Mouse (Mus musculus): ENCODE measurements around the gene Adra2b. TPM values are rescaled to one million over a fixed set of nuclear protein-coding genes. Genes with fewer than 3 reads are reported as not detected.

The Adra2b gene
- polyA plus RNA-seq, 1 experiment from 2014 or later = 16.7 TPM

DNA sequence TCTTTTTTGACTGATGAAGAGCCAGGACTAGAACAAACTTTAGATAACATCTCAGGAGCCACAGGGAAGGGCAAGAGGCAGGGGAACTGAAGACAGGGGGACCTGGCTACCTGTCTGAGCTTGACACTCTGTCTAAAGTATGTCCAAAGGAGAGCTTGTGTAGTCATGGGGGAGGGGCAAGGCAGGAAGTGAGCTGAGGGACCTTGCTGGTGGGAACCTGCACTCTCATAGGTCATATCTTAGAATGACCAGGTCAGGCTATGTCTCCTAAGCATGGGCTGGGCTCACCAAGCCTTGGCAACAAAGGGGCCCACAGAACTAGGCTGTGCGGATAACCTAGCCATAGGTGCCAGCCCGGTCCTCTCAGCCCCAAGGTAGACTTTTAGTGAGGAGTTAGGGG is 9.1 kb downstream of the Adra2b start:
- 73% methylated on average over 2 of the region's 2 CpGs for WGBS (ENCODE audit: insufficient replicate concordance)
- H3K4me2 ChIP-seq (ENCODE audit: low read depth, low read length) = peak overlapping the region; percentile 80
- no peaks in the 10 kb centered on the region for H3K27me3 ChIP-seq (ENCODE audit: control insufficient read depth, insufficient read depth, low read depth, low read length)
- H3K36me3 ChIP-seq (ENCODE audit: control insufficient read depth, insufficient read depth) = no peaks in the 10 kb centered on the region
- no peak overlapping the region for H3K4me3 ChIP-seq (ENCODE audit: low read depth, low read length)
- H3K4me1 ChIP-seq (ENCODE audit: control insufficient read depth, low read depth, low read length) = peaks cover 98% of the 10 kb centered on the region
- no peak for ATAC-seq (ENCODE audit: low read depth)
- no peaks in the 10 kb centered on the region for H3K9me3 ChIP-seq (replicated peaks; ENCODE audit: control insufficient read depth, low read length)
- H3K9ac ChIP-seq (ENCODE audit: low read depth, low read length) = peak overlapping the region; percentile 62
- peak overlapping the region; percentile 87 for H3K27ac ChIP-seq (ENCODE audit: low read length)

DNA sequence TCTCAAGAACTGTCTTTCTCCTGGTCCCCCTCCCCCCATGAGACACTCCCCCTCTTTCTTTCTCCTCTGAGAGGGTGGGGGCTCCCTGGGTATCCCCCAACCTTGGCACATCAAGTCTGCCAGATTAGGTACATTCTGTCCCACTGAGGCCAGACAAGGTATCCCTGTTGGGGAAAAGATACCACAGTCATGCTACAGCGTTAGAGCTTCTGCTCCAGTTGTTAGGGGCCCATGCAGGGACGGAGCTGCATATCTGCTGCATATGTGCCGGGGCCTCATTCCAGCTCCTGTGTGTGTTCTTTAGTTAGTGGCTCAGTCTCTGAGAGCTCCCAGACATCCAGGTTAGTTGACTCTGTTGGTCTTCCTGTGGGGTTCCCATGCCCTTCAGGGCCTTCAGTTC is 11.1 kb downstream of the Adra2b start:
- peak overlapping the region; percentile 63 for H3K4me2 ChIP-seq (ENCODE audit: low read depth, low read length)

DNA sequence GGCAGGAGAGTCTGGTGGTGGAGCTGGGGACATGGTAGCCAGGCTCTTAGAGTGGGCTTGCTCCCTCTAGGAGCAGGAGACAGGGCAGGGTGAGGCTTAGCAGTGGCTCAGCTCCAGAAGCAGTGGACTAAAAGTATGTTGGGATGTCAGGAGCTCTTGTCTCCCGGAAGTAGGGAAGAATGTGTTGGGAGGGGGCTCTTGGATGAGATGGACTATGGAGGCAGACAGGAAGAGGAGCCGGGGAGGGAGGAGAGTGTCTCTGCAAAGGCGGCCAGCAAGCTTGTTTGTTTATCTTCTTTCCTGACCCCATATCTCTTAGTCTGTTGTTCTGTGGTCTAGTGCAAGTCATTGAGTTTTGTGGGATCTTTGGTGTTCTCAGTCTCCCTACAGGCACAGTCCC is 12.1 kb downstream of the Adra2b start:
- Histone ChIP-seq H3K27me3 (ENCODE audit: control insufficient read depth, insufficient read depth, low read depth, low read length) (no peaks in the 10 kb centered on the region), H3K27ac (ENCODE audit: low read length) (peak overlapping the region; percentile 87), H3K9ac (ENCODE audit: low read depth, low read length) (peak overlapping the region; percentile 64), H3K4me2 (ENCODE audit: low read depth, low read length) (peak overlapping the region; percentile 63), H3K36me3 (ENCODE audit: control insufficient read depth, insufficient read depth) (no peaks in the 10 kb centered on the region), H3K9me3 (replicated peaks; ENCODE audit: control insufficient read depth, low read length) (no peaks in the 10 kb centered on the region), H3K4me3 (ENCODE audit: low read depth, low read length) (peak overlapping the region; percentile 44), H3K4me1 (ENCODE audit: control insufficient read depth, low read depth, low read length) (peaks cover 87% of the 10 kb centered on the region)
- 32% methylated on average over 3 of the region's 3 CpGs for WGBS (ENCODE audit: insufficient replicate concordance)
- no peak for ATAC-seq (ENCODE audit: low read depth)

More for the DNA sequence above, 11.1 kb downstream of the Adra2b start:
- peak overlapping the region; percentile 87 for H3K27ac ChIP-seq (ENCODE audit: low read length)
- H3K9me3 ChIP-seq (replicated peaks; ENCODE audit: control insufficient read depth, low read length) = no peaks in the 10 kb centered on the region
- peak; percentile 14 for ATAC-seq (ENCODE audit: low read depth)
- H3K4me3 ChIP-seq (ENCODE audit: low read depth, low read length) = peak overlapping the region; percentile 44
- WGBS (ENCODE audit: insufficient replicate concordance) = 24% methylated on average over 3 of the region's 3 CpGs
- H3K27me3 ChIP-seq (ENCODE audit: control insufficient read depth, insufficient read depth, low read depth, low read length) = no peaks in the 10 kb centered on the region
- H3K4me1 ChIP-seq (ENCODE audit: control insufficient read depth, low read depth, low read length) = peaks cover 93% of the 10 kb centered on the region
- peak overlapping the region; percentile 64 for H3K9ac ChIP-seq (ENCODE audit: low read depth, low read length)
- no peaks in the 10 kb centered on the region for H3K36me3 ChIP-seq (ENCODE audit: control insufficient read depth, insufficient read depth)

DNA sequence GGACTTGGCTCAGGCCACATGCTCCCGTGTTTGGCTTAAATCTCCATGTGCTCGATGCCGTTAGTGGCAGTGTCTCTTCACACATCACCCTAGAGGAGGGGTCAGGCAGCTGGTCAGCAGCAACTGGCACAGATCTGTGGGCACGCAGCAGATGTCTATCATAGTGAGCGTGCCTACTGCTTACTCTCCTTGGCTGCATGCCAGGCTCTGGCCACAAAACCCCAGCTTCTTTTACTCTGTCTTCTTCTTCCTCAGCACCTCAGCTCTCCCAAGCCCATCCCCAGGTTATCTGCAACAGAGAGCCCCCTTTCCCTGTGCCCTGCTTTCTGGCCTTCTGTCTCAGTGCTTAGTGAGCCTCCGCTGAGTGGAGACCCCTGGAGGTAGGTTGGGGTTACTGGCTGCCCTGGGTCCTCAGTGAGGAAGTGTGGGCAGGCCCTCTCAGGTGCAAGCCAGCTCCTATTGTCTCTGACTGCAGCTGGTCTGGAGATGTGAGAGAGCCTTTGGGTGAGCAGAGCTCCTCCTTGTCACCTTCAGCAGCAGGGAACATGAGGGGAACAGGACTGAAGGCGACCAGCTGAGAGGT is 12.8 kb downstream of the Adra2b start:
- Histone ChIP-seq H3K9ac (ENCODE audit: low read depth, low read length) (peak overlapping the region; percentile 53), H3K4me1 (ENCODE audit: control insufficient read depth, low read depth, low read length) (peaks cover 80% of the 10 kb centered on the region), H3K4me3 (ENCODE audit: low read depth, low read length) (peak overlapping the region; percentile 44)

DNA sequence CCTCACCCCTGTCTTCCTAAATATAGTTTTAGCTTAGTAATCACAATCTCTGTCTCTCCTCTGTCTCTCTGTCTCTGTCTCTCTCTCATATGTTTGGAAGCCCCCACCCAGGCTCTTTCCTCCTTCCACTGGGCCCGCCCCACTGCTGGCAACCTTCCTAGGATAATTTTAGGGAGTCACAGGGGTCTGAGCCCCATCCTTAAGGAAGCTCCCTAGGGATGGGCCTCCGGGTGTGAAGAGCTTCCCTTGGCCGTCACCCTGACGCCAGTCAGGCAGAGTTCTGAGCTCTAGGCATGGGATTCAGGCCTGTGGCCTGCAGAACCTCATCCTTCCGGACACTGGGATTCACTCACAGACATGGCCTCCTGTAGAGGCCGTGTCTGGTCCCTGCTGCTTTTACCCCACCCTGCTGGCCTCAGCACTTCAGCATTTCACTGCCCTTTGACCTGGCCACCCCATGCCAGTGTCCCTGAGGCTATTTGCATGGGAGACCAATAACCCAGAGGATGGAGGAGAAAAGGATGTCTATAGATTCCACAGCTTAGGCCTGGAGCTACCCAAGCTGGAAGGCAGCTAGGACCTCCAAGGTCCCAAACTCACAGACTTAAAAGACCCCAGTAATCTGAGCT is 13.5 kb downstream of the Adra2b start:
- Histone ChIP-seq H3K4me3 (ENCODE audit: low read depth, low read length) (no peak overlapping the region), H3K4me1 (ENCODE audit: control insufficient read depth, low read depth, low read length) (peaks cover 73% of the 10 kb centered on the region), H3K9me3 (replicated peaks; ENCODE audit: control insufficient read depth, low read length) (no peaks in the 10 kb centered on the region), H3K27ac (ENCODE audit: low read length) (no peak overlapping the region; the same call in 1 of the 2 replicates), H3K4me2 (ENCODE audit: low read depth, low read length) (peak overlapping the region; percentile 63), H3K27me3 (ENCODE audit: control insufficient read depth, insufficient read depth, low read depth, low read length) (no peaks in the 10 kb centered on the region), H3K9ac (ENCODE audit: low read depth, low read length) (peak overlapping the region; percentile 9), H3K36me3 (ENCODE audit: control insufficient read depth, insufficient read depth) (no peaks in the 10 kb centered on the region)
- ATAC-seq (ENCODE audit: low read depth) = no peak
- WGBS (ENCODE audit: insufficient replicate concordance) = 72% methylated on average over 6 of the region's 6 CpGs

More for the DNA sequence above, 12.8 kb downstream of the Adra2b start:
- no peaks in the 10 kb centered on the region for H3K9me3 ChIP-seq (replicated peaks; ENCODE audit: control insufficient read depth, low read length)
- peak overlapping the region; percentile 87 for H3K27ac ChIP-seq (ENCODE audit: low read length)
- peak overlapping the region; percentile 63 for H3K4me2 ChIP-seq (ENCODE audit: low read depth, low read length)
- no peaks in the 10 kb centered on the region for H3K27me3 ChIP-seq (ENCODE audit: control insufficient read depth, insufficient read depth, low read depth, low read length)
- no peaks in the 10 kb centered on the region for H3K36me3 ChIP-seq (ENCODE audit: control insufficient read depth, insufficient read depth)
- 35% methylated on average over 7 of the region's 7 CpGs for WGBS (ENCODE audit: insufficient replicate concordance)
- no peak for ATAC-seq (ENCODE audit: low read depth)

DNA sequence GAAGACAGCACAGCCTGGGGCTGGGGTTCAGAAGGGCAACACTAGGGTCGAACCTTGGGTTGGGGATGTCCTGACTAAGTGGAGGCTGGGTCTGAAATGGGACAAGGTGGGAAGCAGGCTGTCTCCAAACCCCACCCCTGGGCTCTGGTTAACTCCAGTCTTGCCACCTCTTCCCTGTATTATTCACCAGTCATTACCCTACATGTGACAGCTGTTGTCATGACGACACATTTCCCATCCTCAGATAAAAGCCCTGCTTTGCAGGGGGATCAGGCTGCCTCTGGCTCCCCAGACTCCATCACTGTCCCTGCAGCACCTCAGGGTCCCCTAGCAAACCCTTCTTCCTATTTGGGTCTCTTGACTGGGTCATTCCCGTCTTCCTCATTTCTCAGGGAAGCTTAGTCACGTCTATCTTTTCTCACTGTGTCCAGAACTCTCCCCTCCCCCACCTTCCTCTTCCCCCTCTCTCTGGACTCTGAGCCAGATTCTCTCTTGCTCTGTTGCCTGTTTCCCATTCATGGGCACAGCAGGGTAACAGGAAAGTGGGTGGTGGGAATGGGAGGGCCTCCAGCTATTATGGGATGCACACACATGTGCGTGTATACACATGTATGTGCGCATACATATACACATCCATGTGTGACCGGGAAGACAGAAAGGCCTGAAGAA is 15.1 kb downstream of the Adra2b start:
- no peak overlapping the region for H3K9ac ChIP-seq (ENCODE audit: low read depth, low read length)
- no peak for ATAC-seq (ENCODE audit: low read depth)
- H3K27ac ChIP-seq (ENCODE audit: low read length) = 0 out of 2 replicates have a peak overlapping the region, but pooled peaks have one; percentile 0
- no peak overlapping the region for H3K4me2 ChIP-seq (ENCODE audit: low read depth, low read length)
- no peak overlapping the region for H3K4me3 ChIP-seq (ENCODE audit: low read depth, low read length)
- WGBS (ENCODE audit: insufficient replicate concordance) = 62% methylated on average over 7 of the region's 7 CpGs
- no peaks in the 10 kb centered on the region for H3K27me3 ChIP-seq (ENCODE audit: control insufficient read depth, insufficient read depth, low read depth, low read length)
- no peaks in the 10 kb centered on the region for H3K36me3 ChIP-seq (ENCODE audit: control insufficient read depth, insufficient read depth)
- H3K9me3 ChIP-seq (replicated peaks; ENCODE audit: control insufficient read depth, low read length) = no peaks in the 10 kb centered on the region
- peaks cover 57% of the 10 kb centered on the region for H3K4me1 ChIP-seq (ENCODE audit: control insufficient read depth, low read depth, low read length)

DNA sequence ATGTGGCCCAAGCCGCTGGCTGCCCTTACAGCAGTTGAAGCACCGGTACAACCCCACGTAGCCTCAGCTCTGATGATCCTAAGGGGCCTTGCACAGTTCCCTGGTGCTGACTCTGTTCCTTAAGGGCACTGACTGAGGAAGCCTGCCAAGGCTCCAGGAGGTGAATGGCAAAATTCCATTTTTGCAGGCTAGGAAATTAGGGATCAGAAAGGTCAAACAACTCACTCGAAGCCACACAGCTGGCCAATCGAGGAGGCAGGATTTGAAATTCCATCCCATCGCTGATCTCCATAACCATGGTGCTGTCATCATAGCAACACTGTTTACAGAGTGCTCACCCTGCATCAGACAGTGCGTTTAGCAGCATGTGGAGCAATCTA is 15.6 kb downstream of the Adra2b start:
- peaks cover 52% of the 10 kb centered on the region for H3K4me1 ChIP-seq (ENCODE audit: control insufficient read depth, low read depth, low read length)
- 63% methylated on average over 7 of the region's 7 CpGs for WGBS (ENCODE audit: insufficient replicate concordance)

DNA sequence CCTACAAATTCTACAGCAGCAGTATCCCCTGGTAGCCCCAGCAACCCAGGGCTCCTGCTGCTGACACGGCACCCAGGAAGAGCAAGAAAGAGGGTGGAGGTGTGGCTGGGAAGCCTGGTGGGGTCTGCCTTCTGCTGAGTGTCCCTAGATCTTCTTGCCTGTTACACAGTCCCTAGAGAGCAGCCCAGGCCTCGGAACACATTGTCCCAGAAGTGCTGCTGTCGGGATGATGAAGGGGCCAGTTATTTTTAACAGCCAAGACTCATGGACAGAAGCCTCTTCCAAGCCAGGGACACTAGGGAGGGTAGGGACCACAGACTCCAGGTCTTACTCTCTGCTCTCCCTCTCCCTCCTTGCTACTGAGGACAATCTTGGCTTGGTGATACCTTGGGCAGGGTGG is 16.2 kb downstream of the Adra2b start:
- Histone ChIP-seq H3K4me2 (ENCODE audit: low read depth, low read length) (no peak overlapping the region), H3K9me3 (replicated peaks; ENCODE audit: control insufficient read depth, low read length) (no peaks in the 10 kb centered on the region), H3K27me3 (ENCODE audit: control insufficient read depth, insufficient read depth, low read depth, low read length) (no peaks in the 10 kb centered on the region), H3K36me3 (ENCODE audit: control insufficient read depth, insufficient read depth) (no peaks in the 10 kb centered on the region), H3K9ac (ENCODE audit: low read depth, low read length) (no peak overlapping the region), H3K27ac (ENCODE audit: low read length) (no peak overlapping the region), H3K4me3 (ENCODE audit: low read depth, low read length) (no peak overlapping the region), H3K4me1 (ENCODE audit: control insufficient read depth, low read depth, low read length) (peaks cover 46% of the 10 kb centered on the region)
- no peak for ATAC-seq (ENCODE audit: low read depth)
- 74% methylated on average over 3 of the region's 3 CpGs for WGBS (ENCODE audit: insufficient replicate concordance)

More for the DNA sequence above, 15.6 kb downstream of the Adra2b start:
- no peaks in the 10 kb centered on the region for H3K36me3 ChIP-seq (ENCODE audit: control insufficient read depth, insufficient read depth)
- H3K27ac ChIP-seq (ENCODE audit: low read length) = 0 out of 2 replicates have a peak overlapping the region, but pooled peaks have one; percentile 0
- no peaks in the 10 kb centered on the region for H3K27me3 ChIP-seq (ENCODE audit: control insufficient read depth, insufficient read depth, low read depth, low read length)
- no peak overlapping the region for H3K4me2 ChIP-seq (ENCODE audit: low read depth, low read length)
- H3K4me3 ChIP-seq (ENCODE audit: low read depth, low read length) = no peak overlapping the region
- ATAC-seq (ENCODE audit: low read depth) = no peak
- no peak overlapping the region for H3K9ac ChIP-seq (ENCODE audit: low read depth, low read length)
- H3K9me3 ChIP-seq (replicated peaks; ENCODE audit: control insufficient read depth, low read length) = no peaks in the 10 kb centered on the region

DNA sequence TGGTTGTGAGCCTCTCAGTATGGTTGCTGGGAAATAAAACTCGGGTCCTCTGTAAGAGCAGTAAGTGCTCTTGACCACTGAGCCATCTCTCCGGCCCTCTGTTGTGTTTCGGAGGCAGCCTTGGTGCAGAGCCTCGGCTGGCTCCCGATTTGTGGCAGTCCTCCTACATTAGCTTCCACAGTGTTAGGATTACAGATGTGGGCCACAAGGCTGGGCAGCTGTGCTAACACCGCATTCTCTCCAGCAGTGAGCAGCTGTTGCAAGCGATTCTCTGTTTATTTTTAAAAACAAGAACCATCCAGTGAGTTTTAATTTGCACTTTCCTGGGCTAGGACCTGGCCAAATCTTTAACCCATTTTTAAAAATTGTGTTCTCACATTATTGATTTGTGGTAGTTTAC is 20.9 kb downstream of the Adra2b start:
- no peak for ATAC-seq (ENCODE audit: low read depth)
- H3K4me3 ChIP-seq (ENCODE audit: low read depth, low read length) = no peak overlapping the region
- H3K27me3 ChIP-seq (ENCODE audit: control insufficient read depth, insufficient read depth, low read depth, low read length) = no peaks in the 10 kb centered on the region
- no peak overlapping the region for H3K4me2 ChIP-seq (ENCODE audit: low read depth, low read length)
- H3K9ac ChIP-seq (ENCODE audit: low read depth, low read length) = no peak overlapping the region
- WGBS (ENCODE audit: insufficient replicate concordance) = 67% methylated on average over 7 of the region's 7 CpGs
- H3K9me3 ChIP-seq (replicated peaks; ENCODE audit: control insufficient read depth, low read length) = no peaks in the 10 kb centered on the region
- H3K27ac ChIP-seq (ENCODE audit: low read length) = no peak overlapping the region
- peaks cover 6% of the 10 kb centered on the region; the same call in 1 of the 2 replicates for H3K4me1 ChIP-seq (ENCODE audit: control insufficient read depth, low read depth, low read length)
- H3K36me3 ChIP-seq (ENCODE audit: control insufficient read depth, insufficient read depth) = no peaks in the 10 kb centered on the region
